Mouse (Mus musculus) ES-Bruce4 (cell line): ENCODE results near the gene 4930539E08Rik. TPM values are rescaled to one million over a fixed set of nuclear protein-coding genes. Genes with fewer than 3 reads are reported as not detected.

Experiments
- H3K27ac ChIP-seq: 2 replicates; pipeline ENCODE4 v1.5.1; 2012; ENCODE audit warnings: low read length, inconsistent platforms; ENCODE audit not compliant: insufficient read depth
- H3K27me3 ChIP-seq: 2 replicates; pipeline ENCODE4 v1.6.1; 2012; ENCODE audit warnings: mild to moderate bottlenecking, low read length, inconsistent platforms; ENCODE audit not compliant: control insufficient read depth, poor library complexity, insufficient read depth, severe bottlenecking
- H3K36me3 ChIP-seq: 2 replicates; pipeline ENCODE4 v1.6.1; 2012; ENCODE audit warnings: inconsistent platforms, mild to moderate bottlenecking, low read length, moderate library complexity; ENCODE audit not compliant: control insufficient read depth, poor library complexity, insufficient read depth, severe bottlenecking
- H3K4me1 ChIP-seq: one replicate; pipeline ENCODE4 v1.8.1; 2011; ENCODE audit warnings: low read length; ENCODE audit not compliant: control insufficient read depth, insufficient read depth
- H3K4me3 ChIP-seq: 2 replicates; pipeline ENCODE4 v1.5.1; 2011; ENCODE audit warnings: low read depth, mild to moderate bottlenecking, low read length
- H3K9ac ChIP-seq: 2 replicates; pipeline ENCODE4 v1.6.1; 2012; ENCODE audit warnings: low read depth, mild to moderate bottlenecking, inconsistent platforms; ENCODE audit not compliant: poor library complexity, severe bottlenecking
- H3K9me3 ChIP-seq: replicated peaks from 2 replicates; pipeline ENCODE4 v1.6.1; 2012; ENCODE audit warnings: mild to moderate bottlenecking, low read length, inconsistent platforms; ENCODE audit not compliant: control insufficient read depth, poor library complexity, insufficient read depth, severe bottlenecking
- CTCF ChIP-seq: IDR thresholded peaks from one replicate; pipeline ENCODE4 v1.8.1; 2011; ENCODE audit warnings: low read depth, low read length
- EP300 ChIP-seq: IDR thresholded peaks from 2 replicates; pipeline ENCODE4 v1.6.1; 2011; ENCODE audit warnings: low read depth, low read length; ENCODE audit not compliant: insufficient read depth
- POLR2A ChIP-seq: IDR thresholded peaks from one replicate; pipeline ENCODE4 v1.8.1; 2011; ENCODE audit warnings: low read length; ENCODE audit not compliant: insufficient read depth
- polyA plus RNA-seq: library from polyadenylated mRNA; stranded (reverse); fragments of >200 nt; gene quantifications from 2 replicates; pipeline ENCODE4 v1.2.4, GENCODE M21; 2011; ENCODE audit warnings: low read depth; ENCODE audit not compliant: missing spikeins, insufficient read depth, insufficient read length

The 4930539E08Rik gene
- polyA plus RNA-seq, result 1.5 and 3.0 TPM in 2 replicates

DNA sequence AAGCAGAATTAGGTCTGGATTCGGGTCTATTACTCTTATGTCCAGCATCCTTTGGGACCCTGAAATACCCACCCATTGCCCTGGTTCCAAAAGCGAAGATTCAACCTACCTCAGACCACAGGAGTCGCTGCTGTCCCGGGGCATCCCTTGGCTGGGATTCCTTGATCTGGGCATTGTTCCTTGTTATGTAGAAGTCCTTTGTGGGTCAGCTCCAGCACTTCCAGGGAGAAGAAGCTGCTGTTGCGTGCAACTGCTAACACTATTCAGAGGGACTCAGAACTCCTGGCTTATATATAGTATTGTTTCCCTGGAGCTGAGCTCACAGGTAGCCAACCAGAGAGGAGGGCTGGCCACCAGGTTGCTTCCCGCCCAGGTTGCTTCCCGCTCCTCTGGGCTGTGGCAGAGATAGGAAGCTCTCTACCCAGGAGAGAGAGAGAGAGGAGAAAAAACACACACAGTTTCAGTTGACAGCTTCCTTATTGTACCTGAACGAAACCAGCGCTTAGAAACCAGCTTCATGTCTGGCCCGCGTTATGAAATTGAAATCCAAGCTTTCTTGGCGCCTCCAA is at the start of gene 4930539E08Rik:
Gene 4930539E08Rik (minus strand): TSS at position 265 of the 569 bp plus-strand sequence.
- H3K9ac ChIP-seq, result no peak within 1 kb of the TSS
- H3K27me3 ChIP-seq, result no peaks in the 10 kb centered on the region
- TF ChIP-seq POLR2A, result no peak
- no peak for TF ChIP-seq CTCF
- TF ChIP-seq EP300, result no peak
- no peaks in the 10 kb centered on the region for H3K36me3 ChIP-seq
- no peak within 1 kb of the TSS for H3K4me3 ChIP-seq
- H3K9me3 ChIP-seq, result no peaks in the 10 kb centered on the region
- no peaks in the 10 kb centered on the region for H3K4me1 ChIP-seq
- H3K27ac ChIP-seq, result no peak within 1 kb of the TSS

DNA sequence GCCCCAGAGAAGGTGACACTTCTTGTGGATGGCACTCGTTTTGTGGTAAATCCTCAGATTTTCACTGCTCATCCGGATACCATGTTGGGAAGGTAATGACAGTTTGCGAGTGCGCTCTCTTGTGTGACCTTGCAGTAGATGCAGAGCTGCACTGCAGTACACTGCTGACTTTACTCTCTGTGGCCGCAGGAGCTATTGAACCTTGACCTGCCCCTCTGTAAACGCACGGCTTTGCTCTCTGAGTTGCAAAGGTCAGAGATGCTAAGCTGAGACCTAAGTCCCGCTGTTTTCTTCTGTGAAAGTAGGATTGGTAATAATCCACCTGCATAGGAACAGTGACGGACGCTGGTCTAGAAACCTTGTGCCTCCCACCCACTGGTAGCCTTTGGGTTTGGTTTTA is 46.5 kb upstream of the 4930539E08Rik start:
- no peak overlapping the region for H3K9ac ChIP-seq
- H3K9me3 ChIP-seq, result no peaks in the 10 kb centered on the region
- H3K27me3 ChIP-seq, result no peaks in the 10 kb centered on the region
- no peaks in the 10 kb centered on the region for H3K4me1 ChIP-seq
- TF ChIP-seq EP300, result no peak
- no peak for TF ChIP-seq CTCF
- TF ChIP-seq POLR2A, result no peak
- H3K36me3 ChIP-seq, result peaks cover 27% of the 10 kb centered on the region
- no peak overlapping the region for H3K4me3 ChIP-seq
- H3K27ac ChIP-seq, result no peak overlapping the region

GRCm38 (mm10) chr17:28960597-28960996 is 45.5 kb upstream of the 4930539E08Rik start:
- H3K36me3 ChIP-seq, result peaks cover 22% of the 10 kb centered on the region
- no peak for TF ChIP-seq CTCF
- no peak for TF ChIP-seq EP300
- no peak for TF ChIP-seq POLR2A
- no peak overlapping the region for H3K4me3 ChIP-seq
- H3K27me3 ChIP-seq, result no peaks in the 10 kb centered on the region
- no peaks in the 10 kb centered on the region for H3K4me1 ChIP-seq
- no peak overlapping the region for H3K9ac ChIP-seq
- no peaks in the 10 kb centered on the region for H3K9me3 ChIP-seq
- no peak overlapping the region for H3K27ac ChIP-seq

GRCm38 (mm10) chr17:28954416-28954815 is 39.3 kb upstream of the 4930539E08Rik start:
- no peaks in the 10 kb centered on the region for H3K36me3 ChIP-seq
- TF ChIP-seq POLR2A (no peak), CTCF (no peak), EP300 (no peak)
- no peak overlapping the region for H3K27ac ChIP-seq
- peak overlapping the region; percentile 27; the same call in 1 of the 2 replicates for H3K4me3 ChIP-seq
- H3K9ac ChIP-seq, result 0 out of 2 replicates have a peak overlapping the region, but pooled peaks have one; percentile 95
- H3K4me1 ChIP-seq, result peaks cover 2% of the 10 kb centered on the region
- H3K9me3 ChIP-seq, result no peaks in the 10 kb centered on the region
- no peaks in the 10 kb centered on the region for H3K27me3 ChIP-seq

DNA sequence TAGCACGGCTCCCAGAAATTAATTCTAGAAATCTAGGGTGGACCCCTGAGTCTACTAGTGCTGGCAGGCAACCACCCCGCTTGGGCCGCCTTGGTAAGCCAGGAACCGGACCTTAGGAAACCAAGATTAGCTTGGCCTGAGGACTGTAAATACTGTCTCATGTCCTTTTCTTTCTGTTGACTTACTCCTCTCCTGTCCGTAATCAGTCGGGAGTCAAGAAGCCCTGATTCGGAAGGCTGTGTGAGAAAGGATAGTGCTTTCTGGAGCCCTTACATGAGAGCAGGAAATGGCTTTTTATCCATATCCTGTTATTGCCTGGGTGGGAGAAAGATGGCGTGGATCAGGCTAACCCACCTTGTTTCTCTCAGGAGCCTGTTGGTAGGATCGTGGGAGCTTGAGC is 38.1 kb upstream of the 4930539E08Rik start:
- Histone ChIP-seq H3K9ac (peak overlapping the region; percentile 95), H3K9me3 (no peaks in the 10 kb centered on the region), H3K27ac (no peak overlapping the region), H3K27me3 (no peaks in the 10 kb centered on the region), H3K4me1 (peaks cover 2% of the 10 kb centered on the region), H3K4me3 (peak overlapping the region; percentile 84), H3K36me3 (no peaks in the 10 kb centered on the region)
- TF ChIP-seq POLR2A (no peak), EP300 (no peak), CTCF (no peak)
